Mouse (Mus musculus) liver, embryonic 14.5 days (tissue): Measurements from ENCODE around the gene C5ar1. TPM values are rescaled to one million over a fixed set of nuclear protein-coding genes. Genes with fewer than 3 reads are reported as not detected.

Source experiments
- ATAC-seq: fragments of 200-750 bp; cut with Nextera tagmentation; 2 replicates; pipeline ENCODE4 v1.8.0; 2017; ENCODE audit warnings: moderate number of reproducible peaks, mild to moderate bottlenecking, moderate library complexity; ENCODE audit not compliant: insufficient read depth
- DNase-seq, 3 experiments: peaks; one replicate each; pipeline ENCODE4 v3.0.0-alpha.2; 2012 to 2013; ENCODE audit warnings: low read depth in 3 of 3, low spot score in 3 of 3
- H3K27ac ChIP-seq: fragments of 300-500 bp; sonication (generic); 2 replicates; pipeline ENCODE4 v1.5.1; 2014; ENCODE audit warnings: moderate library complexity, mild to moderate bottlenecking, control low read depth, inconsistent platforms
- H3K27me3 ChIP-seq: fragments of 300-500 bp; sonication (generic); 2 replicates; pipeline ENCODE4 v1.6.1; 2014; ENCODE audit warnings: mild to moderate bottlenecking, low read length, moderate library complexity; ENCODE audit not compliant: control insufficient read depth, insufficient read depth
- H3K36me3 ChIP-seq: fragments of 300-500 bp; sonication (generic); replicated peaks from 2 replicates; pipeline ENCODE4 v1.6.1; 2014; ENCODE audit warnings: low read depth; ENCODE audit not compliant: control insufficient read depth, insufficient read depth
- H3K4me1 ChIP-seq, 2 experiments: fragments of 200-500 bp in 1 of 2; fragments of 300-500 bp in 1 of 2; sonication (generic) in 1 of 2; replicated peaks; 2 replicates each; pipeline ENCODE4 v1.6.1; 2012 to 2014; ENCODE audit warnings: antibody characterized with exemption in 1 of 2, inconsistent platforms in 1 of 2, low read length in 1 of 2; ENCODE audit not compliant: control insufficient read depth in 2 of 2, insufficient read depth in 2 of 2
- H3K4me2 ChIP-seq: fragments of 300-500 bp; sonication (generic); 2 replicates; pipeline ENCODE4 v1.6.1; 2014; ENCODE audit warnings: low read depth, mild to moderate bottlenecking, control low read depth, moderate library complexity
- H3K4me3 ChIP-seq, 2 experiments: fragments of 200-500 bp in 1 of 2; fragments of 300-500 bp in 1 of 2; sonication (generic) in 1 of 2; 2 replicates each; pipeline ENCODE4 v1.5.1; 2012 to 2014; ENCODE audit warnings: low read depth in 2 of 2, low read length in 2 of 2, mild to moderate bottlenecking in 2 of 2, control low read depth in 1 of 2, inconsistent platforms in 1 of 2, moderate library complexity in 1 of 2; ENCODE audit not compliant: insufficient read depth in 1 of 2
- H3K9ac ChIP-seq: fragments of 300-500 bp; sonication (generic); replicated peaks from 2 replicates; pipeline ENCODE4 v1.6.1; 2014; ENCODE audit warnings: mild to moderate bottlenecking, control low read depth, moderate library complexity
- H3K9me3 ChIP-seq: fragments of 300-500 bp; sonication (generic); 2 replicates; pipeline ENCODE4 v1.6.1; 2016; ENCODE audit warnings: low read length, mixed read lengths; ENCODE audit not compliant: control insufficient read depth
- CTCF ChIP-seq: IDR thresholded peaks from 2 replicates; pipeline ENCODE4 v1.5.1; 2016; ENCODE audit warnings: antibody characterized with exemption, low read depth, control low read depth
- EP300 ChIP-seq: IDR thresholded peaks from 2 replicates; pipeline ENCODE4 v1.6.1; 2016; ENCODE audit warnings: antibody characterized with exemption, low read depth
- WGBS: fragments of 180-500 bp; shearing (Covaris S2); extraction: QIAGEN DNeasy Blood & Tissue Kit; methylation state at CpG from one replicate; pipeline ENCODE4 v1.1.7; 2014; ENCODE audit not compliant: insufficient replicate concordance; 5-methylcytosine and 5-hydroxymethylcytosine counted together
- polyA plus RNA-seq, 2 experiments: library from polyadenylated mRNA; depleted of rRNA in 1 of 2; stranded (reverse) in 1 of 2; unstranded in 1 of 2; fragments of >200 nt; fragmentation: Nextera tagmentation in 1 of 2; extraction: Ambion mirVana in 1 of 2; gene quantifications; 2 replicates each; pipeline versions ENCODE4 v1.2.1 to v1.2.3; 2012 to 2014

C5ar1 gene
- polyA plus RNA-seq, 2 experiments, result 0.95 to 1.9 TPM

- no peaks in the 10 kb centered on the region for H3K27me3 ChIP-seq
- peak overlapping the region; percentile 0 to 73; a peak in 3 of 4 replicates for H3K4me3 ChIP-seq
- peak; percentile 41 for TF ChIP-seq EP300
- 0 out of 2 replicates have a peak, but pooled peaks have one; percentile 1 for TF ChIP-seq CTCF
- peak overlapping the region; percentile 82 for H3K27ac ChIP-seq
- peaks cover 11% of the 10 kb centered on the region for H3K36me3 ChIP-seq
- peaks cover 25 to 29% of the 10 kb centered on the region in 2 experiments for H3K4me1 ChIP-seq
- 37% methylated on average over 10 of the region's 10 CpGs for WGBS
- H3K9ac ChIP-seq, result peak overlapping the region; percentile 84
- ATAC-seq, result no peak
- DNase-seq, result peak in 1 of 3 experiments; percentile 49
- peak overlapping the region; percentile 96 for H3K4me2 ChIP-seq
- H3K9me3 ChIP-seq, result no peaks in the 10 kb centered on the region
These were observed 15.9 kb upstream of the C5ar1 start for GRCm38 (mm10) chr7:16274922-16275890.

DNA sequence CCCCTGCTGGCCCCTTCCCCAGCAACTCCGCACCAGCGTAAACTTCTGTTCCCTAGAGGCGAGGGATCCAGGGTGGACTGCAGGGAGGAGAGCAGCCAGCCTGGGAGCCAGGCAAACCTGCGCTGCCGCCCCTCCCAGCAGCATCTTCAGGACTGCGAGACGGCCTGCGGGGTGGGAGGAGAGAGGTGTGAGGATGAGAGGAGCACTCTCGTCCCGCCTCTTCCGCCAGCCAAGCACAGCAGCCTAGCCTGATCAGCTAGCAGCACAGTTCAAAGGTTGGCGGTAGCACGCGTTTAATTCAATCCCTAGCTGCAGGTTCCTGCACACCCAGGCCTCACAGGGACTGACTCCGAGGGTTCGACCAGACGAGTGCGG lies 14.4 kb upstream of the C5ar1 start:
- H3K27me3 ChIP-seq, result no peaks in the 10 kb centered on the region
- H3K4me2 ChIP-seq, result peak overlapping the region; percentile 96
- TF ChIP-seq EP300 (no peak), CTCF (no peak)
- peak overlapping the region; percentile 84 for H3K9ac ChIP-seq
- peak; percentile 83 for ATAC-seq
- H3K4me1 ChIP-seq, result peaks cover 25 to 29% of the 10 kb centered on the region in 2 experiments
- WGBS, result 0% methylated on average over 18 of the region's 18 CpGs
- peaks cover 11% of the 10 kb centered on the region; the same call in 1 of the 2 replicates for H3K36me3 ChIP-seq
- peak overlapping the region; percentile 73 to 79 for H3K4me3 ChIP-seq
- no peaks in the 10 kb centered on the region for H3K9me3 ChIP-seq
- peak; percentile 72 to 82 (median 73) for DNase-seq
- H3K27ac ChIP-seq, result peak overlapping the region; percentile 82

- peak; percentile 73 for ATAC-seq
- DNase-seq, result peak; percentile 89 to 90 (median 90)
- H3K4me1 ChIP-seq, result peaks cover 25 to 29% of the 10 kb centered on the region in 2 experiments
- TF ChIP-seq EP300 (no peak), CTCF (no peak; the same call in 1 of the 2 replicates)
- H3K4me2 ChIP-seq, result peak within 1 kb of the TSS; percentile 96
- peak within 1 kb of the TSS; percentile 82 for H3K27ac ChIP-seq
- H3K4me3 ChIP-seq, result peak within 1 kb of the TSS; percentile 73 to 79
- under 1% methylated on average over 38 of the region's 49 CpGs for WGBS
- peaks cover 11% of the 10 kb centered on the region; the same call in 1 of the 2 replicates for H3K36me3 ChIP-seq
- no peaks in the 10 kb centered on the region for H3K27me3 ChIP-seq
- peak within 1 kb of the TSS; percentile 84 for H3K9ac ChIP-seq
- H3K9me3 ChIP-seq, result no peaks in the 10 kb centered on the region
These were observed 13.9 kb upstream of the C5ar1 start, which contains the start of gene Inafm1 for GRCm38 (mm10) chr7:16273081-16273765. Gene Inafm1 (minus strand): TSS chr7:16273617.

GRCm38 (mm10) chr7:16272681-16273080 lies 13.3 kb upstream of the C5ar1 start:
- WGBS, result 0% methylated on average over 42 of the region's 46 CpGs
- peak; percentile 74 for ATAC-seq
- Histone ChIP-seq H3K9ac (peak overlapping the region; percentile 84), H3K4me1 (peaks cover 25 to 29% of the 10 kb centered on the region in 2 experiments), H3K27ac (peak overlapping the region; percentile 82), H3K4me3 (peak overlapping the region; percentile 73 to 79), H3K9me3 (no peaks in the 10 kb centered on the region), H3K36me3 (peaks cover 9% of the 10 kb centered on the region; the same call in 1 of the 2 replicates), H3K27me3 (no peaks in the 10 kb centered on the region), H3K4me2 (peak overlapping the region; percentile 96)
- DNase-seq, result peak; percentile 74 to 76 (median 74)
- no peak for TF ChIP-seq EP300
- peak; percentile 60 for TF ChIP-seq CTCF
